Mouse (Mus musculus) liver, embryonic 15.5 days (tissue): ENCODE results near the gene Osbpl10. TPM values are rescaled to one million over a fixed set of nuclear protein-coding genes. Genes with fewer than 3 reads are reported as not detected.

ENCODE experiments used
- ATAC-seq: fragments of 200-750 bp; cut with Nextera tagmentation; 2 replicates; pipeline ENCODE4 v1.8.0; 2017; ENCODE audit warnings: moderate number of reproducible peaks, mild to moderate bottlenecking, moderate library complexity; ENCODE audit not compliant: insufficient read depth
- H3K27ac ChIP-seq: fragments of 300-500 bp; sonication (generic); replicated peaks from 2 replicates; pipeline ENCODE4 v1.5.1; 2015; ENCODE audit warnings: mild to moderate bottlenecking, inconsistent platforms
- H3K27me3 ChIP-seq: fragments of 300-500 bp; sonication (generic); 2 replicates; pipeline ENCODE4 v1.6.1; 2015; ENCODE audit warnings: mild to moderate bottlenecking, inconsistent platforms
- H3K36me3 ChIP-seq: fragments of 300-500 bp; sonication (generic); replicated peaks from 2 replicates; pipeline ENCODE4 v1.6.1; 2015; ENCODE audit warnings: moderate library complexity, mild to moderate bottlenecking, inconsistent platforms
- H3K4me1 ChIP-seq: fragments of 300-500 bp; sonication (generic); replicated peaks from 2 replicates; pipeline ENCODE4 v1.6.1; 2015; ENCODE audit warnings: inconsistent platforms
- H3K4me2 ChIP-seq: fragments of 300-500 bp; sonication (generic); 2 replicates; pipeline ENCODE4 v1.6.1; 2015; ENCODE audit warnings: moderate library complexity, mild to moderate bottlenecking, inconsistent platforms
- H3K4me3 ChIP-seq: fragments of 300-500 bp; sonication (generic); replicated peaks from 2 replicates; pipeline ENCODE4 v1.5.1; 2015; ENCODE audit warnings: mild to moderate bottlenecking, inconsistent platforms
- H3K9ac ChIP-seq: fragments of 300-500 bp; sonication (generic); 2 replicates; pipeline ENCODE4 v1.6.1; 2015; ENCODE audit warnings: moderate library complexity, mild to moderate bottlenecking, inconsistent platforms
- H3K9me3 ChIP-seq: fragments of 300-500 bp; sonication (generic); replicated peaks from 2 replicates; pipeline ENCODE4 v1.6.1; 2016; ENCODE audit warnings: inconsistent platforms
- WGBS: fragments of 180-500 bp; shearing (Covaris S2); methylation state at CpG from one replicate; pipeline ENCODE4 v1.1.7; 2015; ENCODE audit warnings: mixed read lengths; ENCODE audit not compliant: insufficient replicate concordance; 5-methylcytosine and 5-hydroxymethylcytosine counted together
- polyA plus RNA-seq: library from polyadenylated mRNA; unstranded; fragments of >200 nt; fragmentation: Nextera tagmentation; extraction: Ambion mirVana; gene quantifications from 2 replicates; pipeline ENCODE4 v1.2.1, GENCODE M21; 2015

The Osbpl10 gene
- polyA plus RNA-seq, 1 experiment from 2014 or later: 0.12 TPM

GRCm38 (mm10) chr9:114986361-114986760 is 8.0 kb downstream of the Osbpl10 start:
- no peaks in the 10 kb centered on the region for H3K4me1 ChIP-seq
- no peak overlapping the region for H3K27ac ChIP-seq
- no peaks in the 10 kb centered on the region for H3K36me3 ChIP-seq
- H3K9me3 ChIP-seq: no peaks in the 10 kb centered on the region
- no peak overlapping the region for H3K9ac ChIP-seq
- H3K4me2 ChIP-seq: no peak overlapping the region
- no peak overlapping the region for H3K4me3 ChIP-seq
- no peak for ATAC-seq
- 81% methylated on average over 5 of the region's 5 CpGs for WGBS
- peaks cover 2% of the 10 kb centered on the region; the same call in 1 of the 2 replicates for H3K27me3 ChIP-seq

GRCm38 (mm10) chr9:114988029-114988428 is 9.7 kb downstream of the Osbpl10 start:
- Histone ChIP-seq H3K36me3 (no peaks in the 10 kb centered on the region), H3K27me3 (no peaks in the 10 kb centered on the region), H3K4me2 (no peak overlapping the region), H3K4me3 (no peak overlapping the region), H3K9ac (no peak overlapping the region), H3K27ac (no peak overlapping the region), H3K4me1 (no peaks in the 10 kb centered on the region), H3K9me3 (0 out of 2 replicates have a peak, but pooled peaks cover 2% of the 10 kb centered on the region)
- WGBS: 71% methylated on average over 3 of the region's 3 CpGs
- no peak for ATAC-seq

GRCm38 (mm10) chr9:114988610-114989327 is 10.4 kb downstream of the Osbpl10 start:
- Histone ChIP-seq H3K4me1 (no peaks in the 10 kb centered on the region), H3K4me2 (no peak overlapping the region), H3K36me3 (no peaks in the 10 kb centered on the region), H3K9me3 (0 out of 2 replicates have a peak, but pooled peaks cover 3% of the 10 kb centered on the region), H3K4me3 (no peak overlapping the region), H3K9ac (no peak overlapping the region), H3K27ac (no peak overlapping the region), H3K27me3 (no peaks in the 10 kb centered on the region)
- 65% methylated on average over 6 of the region's 6 CpGs for WGBS
- no peak for ATAC-seq

GRCm38 (mm10) chr9:114990421-114990820 is 12.1 kb downstream of the Osbpl10 start:
- H3K4me1 ChIP-seq: no peaks in the 10 kb centered on the region
- WGBS: 65% methylated on average over 10 of the region's 10 CpGs
- no peaks in the 10 kb centered on the region for H3K27me3 ChIP-seq
- H3K4me3 ChIP-seq: no peak overlapping the region
- 0 out of 2 replicates have a peak, but pooled peaks cover 3% of the 10 kb centered on the region for H3K9me3 ChIP-seq
- no peak overlapping the region for H3K9ac ChIP-seq
- H3K27ac ChIP-seq: no peak overlapping the region
- no peak overlapping the region for H3K4me2 ChIP-seq
- no peak for ATAC-seq
- H3K36me3 ChIP-seq: no peaks in the 10 kb centered on the region

- no peak overlapping the region for H3K27ac ChIP-seq
- H3K9ac ChIP-seq: no peak overlapping the region
- WGBS: 67% methylated on average over 2 of the region's 2 CpGs
- H3K27me3 ChIP-seq: no peaks in the 10 kb centered on the region
- H3K4me1 ChIP-seq: no peaks in the 10 kb centered on the region
- no peak overlapping the region for H3K4me3 ChIP-seq
- no peaks in the 10 kb centered on the region for H3K36me3 ChIP-seq
- ATAC-seq: no peak
- no peak overlapping the region for H3K4me2 ChIP-seq
- 0 out of 2 replicates have a peak, but pooled peaks cover 3% of the 10 kb centered on the region for H3K9me3 ChIP-seq
These were observed 14.2 kb downstream of the Osbpl10 start for GRCm38 (mm10) chr9:114992528-114992927.

- no peaks in the 10 kb centered on the region for H3K27me3 ChIP-seq
- H3K4me1 ChIP-seq: no peaks in the 10 kb centered on the region
- no peak for ATAC-seq
- H3K4me2 ChIP-seq: no peak overlapping the region
- no peaks in the 10 kb centered on the region for H3K36me3 ChIP-seq
- H3K9ac ChIP-seq: no peak overlapping the region
- WGBS: 68% methylated on average over 4 of the region's 4 CpGs
- 0 out of 2 replicates have a peak, but pooled peaks cover 3% of the 10 kb centered on the region for H3K9me3 ChIP-seq
- no peak overlapping the region for H3K27ac ChIP-seq
- H3K4me3 ChIP-seq: no peak overlapping the region
These were observed 16.9 kb downstream of the Osbpl10 start for GRCm38 (mm10) chr9:114995250-114995649.

- Histone ChIP-seq H3K4me3 (no peak overlapping the region), H3K4me2 (no peak overlapping the region), H3K27ac (no peak overlapping the region), H3K4me1 (no peaks in the 10 kb centered on the region), H3K9ac (no peak overlapping the region), H3K9me3 (0 out of 2 replicates have a peak, but pooled peaks cover 3% of the 10 kb centered on the region), H3K27me3 (no peaks in the 10 kb centered on the region), H3K36me3 (no peaks in the 10 kb centered on the region)
- ATAC-seq: no peak
- 70% methylated on average over 4 of the region's 4 CpGs for WGBS
These were observed 17.3 kb downstream of the Osbpl10 start for GRCm38 (mm10) chr9:114995716-114996115.

- Histone ChIP-seq H3K4me3 (no peak overlapping the region), H3K27ac (no peak overlapping the region), H3K36me3 (no peaks in the 10 kb centered on the region), H3K4me2 (no peak overlapping the region), H3K27me3 (no peaks in the 10 kb centered on the region), H3K9me3 (0 out of 2 replicates have a peak, but pooled peaks cover 3% of the 10 kb centered on the region), H3K4me1 (no peaks in the 10 kb centered on the region), H3K9ac (no peak overlapping the region)
- WGBS: 69% methylated on average over 6 of the region's 6 CpGs
- no peak for ATAC-seq
These were observed 18.1 kb downstream of the Osbpl10 start for GRCm38 (mm10) chr9:114996489-114996888.

GRCm38 (mm10) chr9:114999010-114999770 is 20.8 kb downstream of the Osbpl10 start:
- no peak overlapping the region for H3K4me2 ChIP-seq
- H3K4me3 ChIP-seq: no peak overlapping the region
- no peaks in the 10 kb centered on the region for H3K36me3 ChIP-seq
- no peak overlapping the region for H3K9ac ChIP-seq
- H3K9me3 ChIP-seq: no peaks in the 10 kb centered on the region
- 60% methylated on average over 6 of the region's 6 CpGs for WGBS
- ATAC-seq: no peak
- H3K27me3 ChIP-seq: no peaks in the 10 kb centered on the region
- no peak overlapping the region for H3K27ac ChIP-seq
- no peaks in the 10 kb centered on the region for H3K4me1 ChIP-seq

GRCm38 (mm10) chr9:114999771-115000146 is 21.4 kb downstream of the Osbpl10 start:
- no peaks in the 10 kb centered on the region for H3K9me3 ChIP-seq
- no peak overlapping the region for H3K4me2 ChIP-seq
- H3K9ac ChIP-seq: no peak overlapping the region
- no peaks in the 10 kb centered on the region for H3K27me3 ChIP-seq
- no peaks in the 10 kb centered on the region for H3K36me3 ChIP-seq
- H3K4me3 ChIP-seq: no peak overlapping the region
- ATAC-seq: no peak
- H3K27ac ChIP-seq: no peak overlapping the region
- no peaks in the 10 kb centered on the region for H3K4me1 ChIP-seq
- WGBS: 63% methylated on average over 5 of the region's 5 CpGs

- H3K4me1 ChIP-seq: no peaks in the 10 kb centered on the region
- 65% methylated on average over 10 of the region's 10 CpGs for WGBS
- no peaks in the 10 kb centered on the region for H3K9me3 ChIP-seq
- no peak overlapping the region for H3K9ac ChIP-seq
- ATAC-seq: no peak
- no peaks in the 10 kb centered on the region for H3K27me3 ChIP-seq
- no peak overlapping the region for H3K4me2 ChIP-seq
- H3K27ac ChIP-seq: no peak overlapping the region
- no peak overlapping the region for H3K4me3 ChIP-seq
- no peaks in the 10 kb centered on the region for H3K36me3 ChIP-seq
These were observed 27.1 kb downstream of the Osbpl10 start for GRCm38 (mm10) chr9:115005446-115005845.
